Mouse (Mus musculus) skeletal muscle tissue, adult 2 months (tissue): ENCODE results near the gene Gm15737.

ENCODE experiments used
- DNase-seq: peaks from one replicate; pipeline ENCODE4 v3.0.0-alpha.2; 2012; ENCODE audit warnings: low read depth, low spot score

The Gm15737 gene

GRCm38 (mm10) chr6:92869089-92869581 is at the start of gene Gm15737:
Gene Gm15737, plus strand, starts transcription at chr6:92869357.
- DNase-seq, result peak; percentile 91

- no peak for DNase-seq
Measured at GRCm38 (mm10) chr6:92821606-92822005, 47.6 kb upstream of the Gm15737 start.

GRCm38 (mm10) chr6:92822006-92822405 is 47.2 kb upstream of the Gm15737 start:
- DNase-seq, result no peak

- no peak for DNase-seq
Measured at GRCm38 (mm10) chr6:92823991-92824390, 45.2 kb upstream of the Gm15737 start.

- no peak for DNase-seq
Measured at GRCm38 (mm10) chr6:92826561-92826960, 42.6 kb upstream of the Gm15737 start.

- DNase-seq, result no peak
Measured at GRCm38 (mm10) chr6:92827360-92827759, 41.8 kb upstream of the Gm15737 start.

GRCm38 (mm10) chr6:92829148-92829547 is 40.0 kb upstream of the Gm15737 start:
- no peak for DNase-seq

- DNase-seq, result peak; percentile 17
Measured at GRCm38 (mm10) chr6:92831106-92831505, 38.1 kb upstream of the Gm15737 start.

- DNase-seq, result no peak
Measured at GRCm38 (mm10) chr6:92842000-92842399, 27.2 kb upstream of the Gm15737 start.

GRCm38 (mm10) chr6:92843474-92843873 is 25.7 kb upstream of the Gm15737 start:
- DNase-seq, result no peak

GRCm38 (mm10) chr6:92845898-92846297 is 23.3 kb upstream of the Gm15737 start:
- no peak for DNase-seq

- no peak for DNase-seq
Measured at GRCm38 (mm10) chr6:92846614-92847013, 22.5 kb upstream of the Gm15737 start.

- no peak for DNase-seq
Measured at GRCm38 (mm10) chr6:92849208-92849607, 19.9 kb upstream of the Gm15737 start.

- peak; percentile 90 for DNase-seq
Measured at GRCm38 (mm10) chr6:92850250-92850649, 18.9 kb upstream of the Gm15737 start.

GRCm38 (mm10) chr6:92854873-92855272 is 14.3 kb upstream of the Gm15737 start:
- no peak for DNase-seq

- DNase-seq, result no peak
Measured at GRCm38 (mm10) chr6:92857761-92858160, 11.4 kb upstream of the Gm15737 start.

GRCm38 (mm10) chr6:92858721-92859510 is 10.2 kb upstream of the Gm15737 start:
- peak; percentile 65 for DNase-seq

- no peak for DNase-seq
Measured at GRCm38 (mm10) chr6:92860285-92860912, 8.8 kb upstream of the Gm15737 start.

- no peak for DNase-seq
Measured at GRCm38 (mm10) chr6:92862599-92862998, 6.6 kb upstream of the Gm15737 start.

GRCm38 (mm10) chr6:92869582-92870219 is 544 bp downstream of the Gm15737 start:
- DNase-seq, result peak; percentile 55

GRCm38 (mm10) chr6:92871813-92872212 is 2.7 kb downstream of the Gm15737 start:
- DNase-seq, result no peak

GRCm38 (mm10) chr6:92872766-92873165 is 3.6 kb downstream of the Gm15737 start:
- no peak for DNase-seq
